Mouse (Mus musculus): ENCODE results near the gene Acrbp. TPM values are rescaled to one million over a fixed set of nuclear protein-coding genes. Genes with fewer than 3 reads are reported as not detected.

The Acrbp gene
- polyA plus RNA-seq, 1 experiment = 0.91 TPM

GRCm38 (mm10) chr6:125071170-125071895 lies 21.8 kb downstream of the Acrbp start:
- H3K4me3 ChIP-seq (ENCODE audit: insufficient read depth, poor library complexity, severe bottlenecking) = no peak overlapping the region
- H3ac ChIP-seq (ENCODE audit: control insufficient read depth, insufficient read length, low read depth) = no peak overlapping the region
- peaks cover 49% of the 10 kb centered on the region for H3K27me3 ChIP-seq (ENCODE audit: control insufficient read depth, insufficient read depth, insufficient read length)
- H3K79me3 ChIP-seq (ENCODE audit: low read depth) = no peaks in the 10 kb centered on the region
- no peaks in the 10 kb centered on the region for H3K36me3 ChIP-seq (ENCODE audit: control insufficient read depth, insufficient read depth)
- H3K79me2 ChIP-seq (ENCODE audit: control insufficient read depth, insufficient read depth) = no peaks in the 10 kb centered on the region
- TF ChIP-seq MYOD1 (IDR thresholded peaks at IDR 0.05; ENCODE audit: control insufficient read depth, insufficient read length, low read depth) (no peak), USF1 (IDR thresholded peaks at IDR 0.05; ENCODE audit: low read depth) (no peak), CEBPB (IDR thresholded peaks at IDR 0.05; ENCODE audit: low read depth) (no peak), MAX (IDR thresholded peaks at IDR 0.05) (no peak), CTCF (IDR thresholded peaks at IDR 0.05; ENCODE audit: control insufficient read depth, insufficient read depth, insufficient read length) (no peak), MYOG (IDR thresholded peaks at IDR 0.05; ENCODE audit: control insufficient read depth, extremely low read depth, insufficient read length) (no peak), FOSL1 (IDR thresholded peaks at IDR 0.05; ENCODE audit: insufficient read depth, low read length, poor library complexity, severe bottlenecking) (no peak)

DNA sequence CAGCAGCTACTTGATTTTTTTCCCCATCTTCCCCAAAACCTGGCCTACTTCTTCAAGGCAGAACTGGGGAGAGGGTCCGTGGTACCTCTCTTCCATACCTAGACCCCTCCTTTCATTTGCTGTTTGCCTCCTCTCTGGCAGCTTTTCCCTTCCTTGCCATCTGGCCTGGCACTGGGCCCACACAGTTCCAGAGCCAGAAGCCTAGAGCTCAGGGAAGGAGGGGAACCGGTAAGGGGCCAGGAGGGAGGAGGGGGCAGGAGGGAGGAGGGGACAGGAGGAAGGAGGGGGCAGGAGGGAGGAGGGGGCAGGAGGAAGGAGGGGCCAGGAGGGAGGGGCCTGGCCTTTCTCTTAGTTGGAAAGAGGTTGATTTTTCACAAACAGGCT lies 22.4 kb downstream of the Acrbp start:
- no peak overlapping the region for H3K4me3 ChIP-seq (ENCODE audit: insufficient read depth, poor library complexity, severe bottlenecking)
- H3K79me2 ChIP-seq (ENCODE audit: control insufficient read depth, insufficient read depth) = no peaks in the 10 kb centered on the region
- no peaks in the 10 kb centered on the region for H3K79me3 ChIP-seq (ENCODE audit: low read depth)
- TF ChIP-seq CEBPB (IDR thresholded peaks at IDR 0.05; ENCODE audit: low read depth) = no peak
- no peak for TF ChIP-seq CTCF (IDR thresholded peaks at IDR 0.05; ENCODE audit: control insufficient read depth, insufficient read depth, insufficient read length)
- no peak for TF ChIP-seq MYOD1 (IDR thresholded peaks at IDR 0.05; ENCODE audit: control insufficient read depth, insufficient read length, low read depth)
- TF ChIP-seq MYOG (IDR thresholded peaks at IDR 0.05; ENCODE audit: control insufficient read depth, extremely low read depth, insufficient read length) = no peak
- no peak for TF ChIP-seq MAX (IDR thresholded peaks at IDR 0.05)
- no peak for TF ChIP-seq FOSL1 (IDR thresholded peaks at IDR 0.05; ENCODE audit: insufficient read depth, low read length, poor library complexity, severe bottlenecking)
- TF ChIP-seq USF1 (IDR thresholded peaks at IDR 0.05; ENCODE audit: low read depth) = no peak
- peaks cover 51% of the 10 kb centered on the region for H3K27me3 ChIP-seq (ENCODE audit: control insufficient read depth, insufficient read depth, insufficient read length)
- H3K36me3 ChIP-seq (ENCODE audit: control insufficient read depth, insufficient read depth) = no peaks in the 10 kb centered on the region
- H3ac ChIP-seq (ENCODE audit: control insufficient read depth, insufficient read length, low read depth) = no peak overlapping the region

DNA sequence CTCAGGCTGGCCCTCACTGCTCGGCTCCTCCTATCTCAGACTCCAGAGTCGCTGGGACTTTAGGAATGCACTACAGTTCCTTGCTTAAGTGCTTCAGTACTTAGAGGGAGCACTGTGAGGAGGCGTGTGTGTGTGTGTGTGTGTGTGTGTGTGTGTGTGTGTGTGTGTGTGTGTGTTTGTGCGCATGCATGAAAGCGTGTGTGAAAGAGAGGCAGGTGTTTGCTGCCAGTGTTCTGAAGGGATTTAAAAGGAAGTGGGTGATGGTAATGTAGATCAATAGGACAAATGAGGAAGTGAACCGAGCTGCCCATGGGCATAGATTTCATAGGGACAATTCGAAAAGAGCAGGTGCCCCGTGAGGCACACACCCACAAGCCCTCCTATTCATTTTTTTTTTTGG lies 24.3 kb downstream of the Acrbp start:
- TF ChIP-seq CEBPB (IDR thresholded peaks at IDR 0.05; ENCODE audit: low read depth) (no peak), FOSL1 (IDR thresholded peaks at IDR 0.05; ENCODE audit: insufficient read depth, low read length, poor library complexity, severe bottlenecking) (no peak), MAX (IDR thresholded peaks at IDR 0.05) (no peak), MYOG (IDR thresholded peaks at IDR 0.05; ENCODE audit: control insufficient read depth, extremely low read depth, insufficient read length) (no peak), MYOD1 (IDR thresholded peaks at IDR 0.05; ENCODE audit: control insufficient read depth, insufficient read length, low read depth) (no peak), CTCF (IDR thresholded peaks at IDR 0.05; ENCODE audit: control insufficient read depth, insufficient read depth, insufficient read length) (no peak)
- Histone ChIP-seq H3K79me3 (ENCODE audit: low read depth) (no peaks in the 10 kb centered on the region), H3ac (ENCODE audit: control insufficient read depth, insufficient read length, low read depth) (no peak overlapping the region), H3K4me3 (ENCODE audit: insufficient read depth, poor library complexity, severe bottlenecking) (no peak overlapping the region), H3K27me3 (ENCODE audit: control insufficient read depth, insufficient read depth, insufficient read length) (peaks cover 41% of the 10 kb centered on the region), H3K36me3 (ENCODE audit: control insufficient read depth, insufficient read depth) (no peaks in the 10 kb centered on the region), H3K79me2 (ENCODE audit: control insufficient read depth, insufficient read depth) (no peaks in the 10 kb centered on the region)

- H3K4me3 ChIP-seq (ENCODE audit: insufficient read depth, poor library complexity, severe bottlenecking) = no peak overlapping the region
- TF ChIP-seq CTCF (IDR thresholded peaks at IDR 0.05; ENCODE audit: control insufficient read depth, insufficient read depth, insufficient read length) (no peak), MYOD1 (IDR thresholded peaks at IDR 0.05; ENCODE audit: control insufficient read depth, insufficient read length, low read depth) (no peak), USF1 (IDR thresholded peaks at IDR 0.05; ENCODE audit: low read depth) (no peak), MYOG (IDR thresholded peaks at IDR 0.05; ENCODE audit: control insufficient read depth, extremely low read depth, insufficient read length) (no peak), MAX (IDR thresholded peaks at IDR 0.05) (no peak), CEBPB (IDR thresholded peaks at IDR 0.05; ENCODE audit: low read depth) (no peak), FOSL1 (IDR thresholded peaks at IDR 0.05; ENCODE audit: insufficient read depth, low read length, poor library complexity, severe bottlenecking) (no peak)
- H3K27me3 ChIP-seq (ENCODE audit: control insufficient read depth, insufficient read depth, insufficient read length) = peaks cover 9% of the 10 kb centered on the region
- no peaks in the 10 kb centered on the region for H3K36me3 ChIP-seq (ENCODE audit: control insufficient read depth, insufficient read depth)
- H3ac ChIP-seq (ENCODE audit: control insufficient read depth, insufficient read length, low read depth) = no peak overlapping the region
- H3K79me2 ChIP-seq (ENCODE audit: control insufficient read depth, insufficient read depth) = no peaks in the 10 kb centered on the region
- H3K79me3 ChIP-seq (ENCODE audit: low read depth) = no peaks in the 10 kb centered on the region
These were observed 31.9 kb downstream of the Acrbp start for GRCm38 (mm10) chr6:125081394-125081793.

- Histone ChIP-seq H3K79me3 (ENCODE audit: low read depth) (no peaks in the 10 kb centered on the region), H3K36me3 (ENCODE audit: control insufficient read depth, insufficient read depth) (no peaks in the 10 kb centered on the region), H3K27me3 (ENCODE audit: control insufficient read depth, insufficient read depth, insufficient read length) (peaks cover 8% of the 10 kb centered on the region), H3K79me2 (ENCODE audit: control insufficient read depth, insufficient read depth) (no peaks in the 10 kb centered on the region), H3ac (ENCODE audit: control insufficient read depth, insufficient read length, low read depth) (no peak overlapping the region), H3K4me3 (ENCODE audit: insufficient read depth, poor library complexity, severe bottlenecking) (no peak overlapping the region)
- no peak for TF ChIP-seq FOSL1 (IDR thresholded peaks at IDR 0.05; ENCODE audit: insufficient read depth, low read length, poor library complexity, severe bottlenecking)
- TF ChIP-seq CTCF (IDR thresholded peaks at IDR 0.05; ENCODE audit: control insufficient read depth, insufficient read depth, insufficient read length) = peak; percentile 87
These were observed 32.5 kb downstream of the Acrbp start for GRCm38 (mm10) chr6:125081797-125082560.

Measured in C2C12 (cell line).